Mouse (Mus musculus) ES-E14 (cell line): ENCODE data around the gene Tmem262. TPM values are rescaled to one million over a fixed set of nuclear protein-coding genes. Genes with fewer than 3 reads are reported as not detected.

Source experiments
- DNase-seq: peaks from one replicate; pipeline ENCODE4 v3.0.0-alpha.2; 2013; ENCODE audit warnings: low read depth, low spot score
- H3K27ac ChIP-seq: 2 replicates; pipeline ENCODE4 v1.5.1; 2012; ENCODE audit warnings: low read depth, mild to moderate bottlenecking, low read length, moderate library complexity, mixed read lengths; ENCODE audit not compliant: poor library complexity, insufficient read depth, severe bottlenecking
- H3K36me3 ChIP-seq: 2 replicates; pipeline ENCODE4 v1.6.1; 2012; ENCODE audit warnings: mild to moderate bottlenecking, low read length, moderate library complexity, mixed read lengths; ENCODE audit not compliant: control insufficient read depth, poor library complexity, insufficient read depth, severe bottlenecking
- H3K4me1 ChIP-seq, 2 experiments: fragments of 150-350 bp in 1 of 2; sonication (generic) in 1 of 2; 2 replicates each; pipeline ENCODE4 v1.6.1; 2012; ENCODE audit warnings: low read length in 2 of 2, mild to moderate bottlenecking in 1 of 2, mixed read lengths in 1 of 2; ENCODE audit not compliant: control insufficient read depth in 2 of 2, insufficient read depth in 2 of 2, poor library complexity in 1 of 2
- H3K4me3 ChIP-seq, 2 experiments: fragments of 150-350 bp in 1 of 2; sonication (generic) in 1 of 2; 2 replicates each; pipeline ENCODE4 v1.5.1; 2012; ENCODE audit warnings: low read length in 2 of 2, low read depth in 1 of 2, mild to moderate bottlenecking in 1 of 2, mixed read lengths in 1 of 2; ENCODE audit not compliant: insufficient read depth in 1 of 2, poor library complexity in 1 of 2, severe bottlenecking in 1 of 2
- H3K9ac ChIP-seq: 2 replicates; pipeline ENCODE4 v1.6.1; 2012; ENCODE audit warnings: low read depth, mild to moderate bottlenecking, low read length, mixed read lengths; ENCODE audit not compliant: poor library complexity, insufficient read depth, severe bottlenecking
- H3K9me3 ChIP-seq: fragments of 150-350 bp; sonication (generic); 2 replicates; pipeline ENCODE4 v1.6.1; 2012; ENCODE audit warnings: low read depth, mild to moderate bottlenecking, low read length; ENCODE audit not compliant: control insufficient read depth, insufficient read depth
- CHD2 ChIP-seq: IDR thresholded peaks from 2 replicates; pipeline ENCODE4 v1.6.1; 2014; ENCODE audit warnings: mild to moderate bottlenecking, low read depth, low read length, inconsistent platforms
- HCFC1 ChIP-seq: IDR thresholded peaks from 2 replicates; pipeline ENCODE4 v1.6.1; 2012; ENCODE audit warnings: low read length, inconsistent platforms, borderline replicate concordance; ENCODE audit not compliant: insufficient read depth
- MAFK ChIP-seq: IDR thresholded peaks from 2 replicates; pipeline ENCODE4 v1.6.1; 2014; ENCODE audit warnings: mild to moderate bottlenecking, low read depth, low read length, inconsistent platforms; ENCODE audit not compliant: insufficient read depth
- ZC3H11A ChIP-seq: IDR thresholded peaks from 2 replicates; pipeline ENCODE4 v1.6.1; 2012; ENCODE audit warnings: low read depth, mild to moderate bottlenecking, inconsistent platforms, low read length, borderline replicate concordance
- ZNF384 ChIP-seq: IDR thresholded peaks from 2 replicates; pipeline ENCODE4 v1.6.1; 2012; ENCODE audit warnings: low read depth, low read length, inconsistent platforms
- in situ Hi-C, 2 experiments: fragments of 600-800 bp; cut with MboI; formaldehyde crosslinking; loops; one replicate each; pipeline ENCODE4 v1.15.1; 2025; ENCODE audit warnings: low sequenced_read_pairs in 2 of 2, inconsistent platforms in 1 of 2; ENCODE audit not compliant: unreplicated experiment in 2 of 2
- total RNA-seq: library from RNA; depleted of rRNA; stranded (reverse); fragments of 300-350 nt; gene quantifications from 2 replicates; pipeline ENCODE4 v1.2.3, GENCODE M21; 2012

The Tmem262 gene
- total RNA-seq, 1 experiment = not detected

GRCm38 (mm10) chr19:6117986-6118676, 38.3 kb downstream of the Tmem262 start, which contains the start of gene Sac3d1:
Gene Sac3d1, minus strand, starts transcription at chr19:6118650.
- Histone ChIP-seq H3K27ac (peak within 1 kb of the TSS; percentile 75), H3K4me1 (peaks cover 2 to 17% of the 10 kb centered on the region in 2 experiments; a peak in 1 of 4 replicates), H3K9me3 (no peaks in the 10 kb centered on the region), H3K36me3 (peaks cover 18% of the 10 kb centered on the region), H3K9ac (peak within 1 kb of the TSS; percentile 92), H3K4me3 (peak within 1 kb of the TSS; percentile 86 to 96)
- DNase-seq = peak; percentile 92
- in situ Hi-C loops = no loop called here
- TF ChIP-seq ZC3H11A = no peak
- TF ChIP-seq ZNF384 = no peak
- TF ChIP-seq HCFC1 = peak; percentile 84
- TF ChIP-seq MAFK = no peak
- TF ChIP-seq CHD2 = 0 out of 2 replicates have a peak, but pooled peaks have one; percentile 0

GRCm38 (mm10) chr19:6118677-6119185, 38.9 kb downstream of the Tmem262 start:
- no peak for DNase-seq
- H3K4me3 ChIP-seq = peak overlapping the region; percentile 45 to 96
- no peaks in the 10 kb centered on the region for H3K9me3 ChIP-seq
- peak overlapping the region; percentile 13; the same call in 1 of the 2 replicates for H3K9ac ChIP-seq
- in situ Hi-C loops = no loop called here
- H3K36me3 ChIP-seq = peaks cover 18% of the 10 kb centered on the region
- peak overlapping the region; percentile 9; the same call in 1 of the 2 replicates for H3K27ac ChIP-seq
- peaks cover 2 to 17% of the 10 kb centered on the region in 2 experiments; a peak in 1 of 4 replicates for H3K4me1 ChIP-seq
- no peak for TF ChIP-seq MAFK
- TF ChIP-seq CHD2 = no peak
- no peak for TF ChIP-seq ZNF384
- TF ChIP-seq ZC3H11A = no peak
- no peak for TF ChIP-seq HCFC1

- Histone ChIP-seq H3K9me3 (no peaks in the 10 kb centered on the region), H3K4me1 (peaks cover 2 to 15% of the 10 kb centered on the region in 2 experiments; a peak in 1 of 4 replicates), H3K27ac (no peak overlapping the region), H3K9ac (peak overlapping the region; percentile 60; the same call in 1 of the 2 replicates), H3K36me3 (no peaks in the 10 kb centered on the region), H3K4me3 (peak overlapping the region; percentile 13 to 16; a peak in 2 of 4 replicates)
- DNase-seq = no peak
- in situ Hi-C loops = loop anchor here in 1 of 2 experiments (10.0 kb wide), 1 partner anchor 157 kb away; the partner anchor contains the start of gene Pola2
- no peak for TF ChIP-seq ZNF384
- no peak for TF ChIP-seq ZC3H11A
- TF ChIP-seq MAFK = no peak
- no peak for TF ChIP-seq HCFC1
- no peak for TF ChIP-seq CHD2
These were observed 41.9 kb downstream of the Tmem262 start for GRCm38 (mm10) chr19:6121761-6122160.

GRCm38 (mm10) chr19:6123330-6123729, 43.5 kb downstream of the Tmem262 start:
- no peak overlapping the region for H3K27ac ChIP-seq
- no peak overlapping the region for H3K4me3 ChIP-seq
- TF ChIP-seq HCFC1 (no peak), ZNF384 (no peak), ZC3H11A (no peak), MAFK (no peak), CHD2 (no peak)
- in situ Hi-C loops = loop anchor here in 1 of 2 experiments (10.0 kb wide), 1 partner anchor 159 kb away; the partner anchor contains the start of gene Pola2
- H3K36me3 ChIP-seq = no peaks in the 10 kb centered on the region
- H3K9me3 ChIP-seq = no peaks in the 10 kb centered on the region
- H3K9ac ChIP-seq = no peak overlapping the region
- no peak for DNase-seq
- peaks cover 2 to 15% of the 10 kb centered on the region in 2 experiments; a peak in 1 of 4 replicates for H3K4me1 ChIP-seq
